Mouse (Mus musculus) left cerebral cortex, adult 2 months (tissue): ENCODE data around the gene Txnrd3. TPM values are rescaled to one million over a fixed set of nuclear protein-coding genes. Genes with fewer than 3 reads are reported as not detected.
A peak's percentile ranks its signal among the peaks of the same experiment; 100 is the strongest.

Experiments used
- DNase-seq, 2 experiments: peaks; one replicate each; pipeline ENCODE4 v3.0.0; 2021 to 2022; ENCODE audit warnings: low spot score in 2 of 2, mixed read lengths in 1 of 2; ENCODE audit errors: extremely low spot score in 1 of 2
- H3K27ac ChIP-seq: fragments of 200-600 bp; 2 replicates; pipeline ENCODE4 v1.8.1; 2022
- H3K4me3 ChIP-seq: fragments of 200-600 bp; 2 replicates; pipeline ENCODE4 v1.8.1; 2022
- CTCF ChIP-seq: fragments of 200-600 bp; IDR thresholded peaks from 2 replicates; pipeline ENCODE4 v1.8.1; 2022; ENCODE audit warnings: antibody characterized with exemption, mild to moderate bottlenecking, moderate library complexity
- intact Hi-C: fragments of 180-260 bp; cut with DNase I; formaldehyde crosslinking; loops from one replicate; pipeline ENCODE4 v1.15.1; 2025
- total RNA-seq, 2 experiments: library from RNA; stranded (reverse); gene quantifications; 2 replicates each; pipeline ENCODE4 v1.2.3; 2021

The Txnrd3 gene
- total RNA-seq, 2 experiments from 2014 or later = 3.6 to 4.4 TPM

DNA sequence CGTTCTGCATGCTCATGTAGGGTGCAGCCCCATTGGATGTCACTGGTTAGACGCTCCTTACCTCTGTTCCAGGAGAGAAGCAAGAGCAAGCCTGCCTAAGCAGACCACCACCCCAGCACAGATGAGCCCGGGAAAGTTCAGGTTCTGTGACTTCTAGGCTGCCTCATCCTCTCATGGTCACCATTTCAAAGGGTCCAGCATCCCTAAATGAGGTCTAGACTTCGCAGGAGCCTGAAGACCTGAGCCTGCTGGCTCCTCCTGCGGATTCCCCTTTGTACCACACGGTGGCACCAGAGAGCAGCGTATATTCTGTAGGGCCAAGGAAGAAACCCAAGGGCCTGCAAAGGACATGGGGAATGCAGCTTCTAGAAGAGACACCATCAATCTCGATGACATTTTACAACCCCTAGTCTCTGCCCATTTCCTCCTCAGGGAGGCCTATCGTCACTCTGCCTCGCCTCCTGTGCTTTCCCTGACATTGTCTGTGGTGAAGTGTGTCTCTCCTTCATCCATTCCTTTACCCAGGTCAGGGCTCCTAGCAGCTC is 35.6 kb downstream of the Txnrd3 start:
- intact Hi-C loops = loop anchor here (1.0 to 10.0 kb wide), 3 partner anchors 745 to 896 kb away; partner anchors contain the start of gene Cfap100
- peak; percentile 64 to 76 for DNase-seq
- Histone ChIP-seq H3K4me3 (no peak overlapping the region), H3K27ac (no peak overlapping the region)
- peak; percentile 97 for TF ChIP-seq CTCF

- DNase-seq = peak; percentile 71 to 80
- H3K4me3 ChIP-seq = no peak overlapping the region
- intact Hi-C loops = loop anchor here (1.0 to 10.0 kb wide), 2 partner anchors 305 to 647 kb away; no protein-coding TSS in a partner anchor
- no peak overlapping the region for H3K27ac ChIP-seq
- TF ChIP-seq CTCF = peak; percentile 93
Measured at GRCm38 (mm10) chr6:89680155-89680554, 36.4 kb downstream of the Txnrd3 start.

GRCm38 (mm10) chr6:89684231-89684630 is 40.4 kb downstream of the Txnrd3 start:
- DNase-seq = no peak
- no peak overlapping the region for H3K4me3 ChIP-seq
- peak; percentile 33 for TF ChIP-seq CTCF
- H3K27ac ChIP-seq = no peak overlapping the region
- intact Hi-C loops = loop anchor here (10.0 kb wide), 1 partner anchor 301 kb away; no protein-coding TSS in a partner anchor

- intact Hi-C loops = loop anchor here (10.0 kb wide), 1 partner anchor 298 kb away; no protein-coding TSS in a partner anchor
- H3K4me3 ChIP-seq = no peak overlapping the region
- no peak overlapping the region for H3K27ac ChIP-seq
- no peak for TF ChIP-seq CTCF
- DNase-seq = no peak
Measured at GRCm38 (mm10) chr6:89687100-89687499, 43.3 kb downstream of the Txnrd3 start.

- no peak for DNase-seq
- intact Hi-C loops = no loop called here
- H3K4me3 ChIP-seq = no peak overlapping the region
- no peak for TF ChIP-seq CTCF
- no peak overlapping the region for H3K27ac ChIP-seq
Measured at GRCm38 (mm10) chr6:89706624-89707023, 62.8 kb downstream of the Txnrd3 start.

DNA sequence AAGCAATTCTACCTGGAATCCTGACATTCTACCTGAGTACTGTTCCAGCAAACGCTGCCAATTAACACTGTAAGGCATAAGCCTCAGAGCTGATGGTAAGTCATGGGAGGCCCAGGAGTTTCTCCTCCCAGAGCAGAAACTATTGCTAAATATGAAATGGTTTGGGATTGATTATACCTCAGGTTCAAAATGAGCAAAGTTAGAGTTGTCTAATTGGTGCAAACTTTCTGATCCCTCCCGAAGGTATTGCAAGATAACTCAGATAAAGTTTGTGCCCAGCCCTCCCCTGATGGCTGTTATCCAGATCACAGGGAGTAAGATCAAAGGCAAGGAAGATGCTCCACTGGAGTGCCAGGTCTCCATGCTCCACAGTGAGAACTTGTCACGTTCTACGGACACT is 63.5 kb downstream of the Txnrd3 start, which contains the start of gene Vmn1r40:
Vmn1r40 (plus strand) TSS at position 301 of the 400 bp plus-strand sequence.
- Histone ChIP-seq H3K27ac (no peak within 1 kb of the TSS), H3K4me3 (no peak within 1 kb of the TSS)
- TF ChIP-seq CTCF = no peak
- intact Hi-C loops = no loop called here
- DNase-seq = no peak

- TF ChIP-seq CTCF = no peak
- DNase-seq = no peak
- Histone ChIP-seq H3K4me3 (no peak overlapping the region), H3K27ac (no peak overlapping the region)
- intact Hi-C loops = no loop called here
Measured at GRCm38 (mm10) chr6:89718051-89718450, 74.3 kb downstream of the Txnrd3 start.

Other genes with a start within 250 kb of the Txnrd3 start
- 10 to 100 TPM; 75.9 to 79.0 TPM for gene Chchd6, start 48.3 kb upstream of the Txnrd3 start, total RNA-seq
- gene Vmn1r40, start 63.6 kb downstream of the Txnrd3 start, total RNA-seq = not detected
- gene Vmn1r41, start 96.8 kb downstream of the Txnrd3 start, total RNA-seq = not detected
- gene Vmn1r42, start 232.4 kb downstream of the Txnrd3 start, total RNA-seq = not detected
- not detected for gene Vmn1r43, start 232.4 kb downstream of the Txnrd3 start, total RNA-seq
- not detected for gene Vmn1r44, start 239.7 kb downstream of the Txnrd3 start, total RNA-seq